Mouse (Mus musculus): ENCODE results near the gene Rnf224.

GRCm38 (mm10) chr2:25264286-25264660 lies 27.7 kb upstream of the Rnf224 start:
- TF ChIP-seq CTCF (IDR thresholded peaks at IDR 0.05; ENCODE audit: borderline replicate concordance, extremely low read depth, insufficient read depth, insufficient read length) = no peak
- TF ChIP-seq POLR2A (IDR thresholded peaks at IDR 0.05; ENCODE audit: borderline replicate concordance, extremely low read depth, insufficient read depth, insufficient read length, poor library complexity, severe bottlenecking) = no peak

Measured in brain, embryonic 14.5 days (tissue).